Mouse (Mus musculus) liver, postnatal 0 days (tissue): ENCODE data around the gene Tmem234. TPM values are rescaled to one million over a fixed set of nuclear protein-coding genes. Genes with fewer than 3 reads are reported as not detected.
A peak's percentile ranks its signal among the peaks of the same experiment; 100 is the strongest.

ENCODE experiments used
- ATAC-seq: fragments of 200-750 bp; cut with Nextera tagmentation; 2 replicates; pipeline ENCODE4 v1.8.0; 2017; ENCODE audit warnings: mild to moderate bottlenecking, moderate library complexity
- DNase-seq: peaks from one replicate; pipeline ENCODE4 v3.0.0-alpha.2; 2016
- H3K27ac ChIP-seq: fragments of 300-500 bp; sonication (generic); 2 replicates; pipeline ENCODE4 v1.5.1; 2014; ENCODE audit warnings: antibody characterized with exemption, moderate library complexity, mild to moderate bottlenecking, low read depth
- H3K27me3 ChIP-seq: fragments of 300-500 bp; sonication (generic); 2 replicates; pipeline ENCODE4 v1.6.1; 2014; ENCODE audit warnings: low read length, control low read depth, mixed read lengths; ENCODE audit not compliant: insufficient read depth
- H3K36me3 ChIP-seq: fragments of 300-500 bp; sonication (generic); replicated peaks from 2 replicates; pipeline ENCODE4 v1.6.1; 2014; ENCODE audit warnings: mild to moderate bottlenecking, control low read depth, low read length, moderate library complexity, mixed read lengths; ENCODE audit not compliant: insufficient read depth
- H3K4me1 ChIP-seq: fragments of 300-500 bp; sonication (generic); 2 replicates; pipeline ENCODE4 v1.6.1; 2014; ENCODE audit warnings: antibody characterized with exemption, mild to moderate bottlenecking, control low read depth; ENCODE audit not compliant: insufficient read depth
- H3K4me2 ChIP-seq: fragments of 300-500 bp; sonication (generic); 2 replicates; pipeline ENCODE4 v1.6.1; 2014; ENCODE audit warnings: low read depth, mild to moderate bottlenecking, low read length, moderate library complexity, mixed read lengths
- H3K4me3 ChIP-seq: fragments of 300-500 bp; sonication (generic); 2 replicates; pipeline ENCODE4 v1.5.1; 2014; ENCODE audit warnings: low read depth, low read length
- H3K9ac ChIP-seq: fragments of 300-500 bp; sonication (generic); replicated peaks from 2 replicates; pipeline ENCODE4 v1.6.1; 2014; ENCODE audit warnings: mild to moderate bottlenecking, moderate library complexity
- H3K9me3 ChIP-seq: fragments of 300-500 bp; sonication (generic); 2 replicates; pipeline ENCODE4 v1.6.1; 2016; ENCODE audit warnings: mild to moderate bottlenecking, control low read depth, low read length, mixed read lengths
- CTCF ChIP-seq: sonication (generic); IDR thresholded peaks from 2 replicates; pipeline ENCODE4 v1.5.1; 2016; ENCODE audit warnings: antibody characterized with exemption, low read depth
- EP300 ChIP-seq: IDR thresholded peaks from 2 replicates; pipeline ENCODE4 v1.6.1; 2016; ENCODE audit warnings: antibody characterized with exemption, low read depth, mild to moderate bottlenecking
- WGBS: fragments of 180-500 bp; shearing (Covaris S2); extraction: QIAGEN DNeasy Blood & Tissue Kit; methylation state at CpG from one replicate; pipeline ENCODE4 v1.1.7; 2014; ENCODE audit not compliant: insufficient replicate concordance; 5-methylcytosine and 5-hydroxymethylcytosine counted together
- microRNA-seq: library from miRNA; unstranded; fragments of <30 nt; microRNA quantifications from one replicate; pipeline ENCODE4, GENCODE M21; 2016
- polyA plus RNA-seq: library from polyadenylated mRNA; unstranded; fragments of >200 nt; fragmentation: Nextera tagmentation; extraction: Ambion mirVana; gene quantifications from 2 replicates; pipeline ENCODE4 v1.2.1, GENCODE M21; 2015

Tmem234 gene
- polyA plus RNA-seq, 1 experiment from 2014 or later = 93.9 TPM

- Histone ChIP-seq H3K27ac (peak overlapping the region; percentile 96), H3K4me2 (peak overlapping the region; percentile 89), H3K9me3 (no peaks in the 10 kb centered on the region), H3K4me3 (peak overlapping the region; percentile 89), H3K36me3 (no peaks in the 10 kb centered on the region), H3K9ac (peak overlapping the region; percentile 96), H3K27me3 (no peaks in the 10 kb centered on the region), H3K4me1 (peaks cover 12% of the 10 kb centered on the region)
- DNase-seq = peak; percentile 65
- TF ChIP-seq CTCF (peak; percentile 91), EP300 (0 out of 2 replicates have a peak, but pooled peaks have one; percentile 21)
- WGBS = 7% methylated on average over 12 of the region's 12 CpGs
- peak; percentile 48 for ATAC-seq
Measured at GRCm38 (mm10) chr4:129671491-129672082, 71.1 kb downstream of the Tmem234 start.

- Histone ChIP-seq H3K36me3 (no peaks in the 10 kb centered on the region; the same call in 1 of the 2 replicates), H3K4me1 (peaks cover 12% of the 10 kb centered on the region), H3K9me3 (no peaks in the 10 kb centered on the region), H3K27ac (peak within 1 kb of the TSS; percentile 96), H3K27me3 (no peaks in the 10 kb centered on the region), H3K9ac (peak within 1 kb of the TSS; percentile 96), H3K4me3 (peak within 1 kb of the TSS; percentile 89), H3K4me2 (peak within 1 kb of the TSS; percentile 89)
- WGBS = 2% methylated on average over 65 of the region's 65 CpGs
- peak; percentile 94 for ATAC-seq
- DNase-seq = peak; percentile 89
- TF ChIP-seq EP300 = no peak
- no peak for TF ChIP-seq CTCF
Measured at GRCm38 (mm10) chr4:129672083-129672877, 71.8 kb downstream of the Tmem234 start, which contains the start of gene Kpna6. Gene Kpna6, minus strand, starts transcription at chr4:129672767.

- peak; percentile 33 for ATAC-seq
- TF ChIP-seq EP300 (peak; percentile 37; the same call in 1 of the 2 replicates), CTCF (no peak; the same call in 1 of the 2 replicates)
- 3% methylated on average over 10 of the region's 10 CpGs for WGBS
Measured at GRCm38 (mm10) chr4:129672878-129673449, 72.5 kb downstream of the Tmem234 start.

More at GRCm38 (mm10) chr4:129672878-129673449, 72.5 kb downstream of the Tmem234 start:
- no peaks in the 10 kb centered on the region for H3K9me3 ChIP-seq
- H3K4me2 ChIP-seq = peak overlapping the region; percentile 89
- peaks cover 12% of the 10 kb centered on the region for H3K4me1 ChIP-seq
- H3K9ac ChIP-seq = peak overlapping the region; percentile 96
- no peaks in the 10 kb centered on the region; the same call in 1 of the 2 replicates for H3K36me3 ChIP-seq
- no peak for DNase-seq
- peak overlapping the region; percentile 96 for H3K27ac ChIP-seq
- H3K27me3 ChIP-seq = no peaks in the 10 kb centered on the region
- peak overlapping the region; percentile 89 for H3K4me3 ChIP-seq

Small RNA genes lying within 50 kb of the gene (microRNA-seq; reads per million reads assigned to microRNA genes)
- not detected for gene Mir8119

Other genes starting within 250 kb of the Tmem234 start
- 1.9 and 2.3 TPM in 2 replicates for gene Zbtb8a, start 222.6 kb upstream of the Tmem234 start, polyA plus RNA-seq
- gene Zbtb8b, start 159.8 kb upstream of the Tmem234 start, polyA plus RNA-seq = 0.40 and 0.55 TPM in 2 replicates
- gene Bsdc1, start 139.1 kb upstream of the Tmem234 start, polyA plus RNA-seq = 37.4 and 40.7 TPM in 2 replicates
- gene Tssk3, start 109.6 kb upstream of the Tmem234 start, polyA plus RNA-seq = 0.11 and 0.14 TPM in 2 replicates
- gene Fam229a, start 109.5 kb upstream of the Tmem234 start, polyA plus RNA-seq = 0.41 and 0.88 TPM in 2 replicates
- 42.7 and 46.9 TPM in 2 replicates for gene Marcksl1, start 87.1 kb upstream of the Tmem234 start, polyA plus RNA-seq
- 54.9 and 59.0 TPM in 2 replicates for gene Hdac1, start 58.0 kb upstream of the Tmem234 start, polyA plus RNA-seq
- gene Lck, start 27.0 kb upstream of the Tmem234 start, polyA plus RNA-seq = 3.3 and 3.4 TPM in 2 replicates
- 13.1 and 15.0 TPM in 2 replicates for gene Fam167b, start 22.1 kb upstream of the Tmem234 start, polyA plus RNA-seq
- 119 and 125 TPM in 2 replicates for gene Eif3i, start within 50 bp of the Tmem234 start, polyA plus RNA-seq
- gene Dcdc2b, start 13.6 kb downstream of the Tmem234 start, polyA plus RNA-seq = 0.54 and 0.71 TPM in 2 replicates
- 5.2 and 8.2 TPM in 2 replicates for gene Iqcc, start 18.4 kb downstream of the Tmem234 start, polyA plus RNA-seq
- gene Ccdc28b, start 23.3 kb downstream of the Tmem234 start, polyA plus RNA-seq = 13.1 and 15.7 TPM in 2 replicates
- gene Txlna, start 40.4 kb downstream of the Tmem234 start, polyA plus RNA-seq = 12.5 and 14.0 TPM in 2 replicates
- 3.3 and 3.7 TPM in 2 replicates for gene Kpna6, start 72.1 kb downstream of the Tmem234 start, polyA plus RNA-seq
- 2.2 and 2.3 TPM in 2 replicates for gene Tmem39b, start 96.2 kb downstream of the Tmem234 start, polyA plus RNA-seq
- 18.7 and 19.6 TPM in 2 replicates for gene Khdrbs1, start 141.6 kb downstream of the Tmem234 start, polyA plus RNA-seq
- gene Ptp4a2, start 210.6 kb downstream of the Tmem234 start, polyA plus RNA-seq = 198 and 205 TPM in 2 replicates